Mouse (Mus musculus): Measurements from ENCODE around the gene Cox5b.
"Not testable (repeated sequence)": the region's sequence is repeated elsewhere in the genome, so short reads cannot be mapped to it uniquely, and the experiment has no call there.

The Cox5b gene

GRCm38 (mm10) chr1:36691271-36692155 lies at the start of gene Cox5b:
Cox5b (plus strand) TSS chr1:36691449.
- peak; percentile 100 for DNase-seq (ENCODE audit: low read depth)

GRCm38 (mm10) chr1:36643957-36644614 lies 47.2 kb upstream of the Cox5b start:
- no peak for DNase-seq (ENCODE audit: low read depth)

GRCm38 (mm10) chr1:36644615-36645007 lies 46.6 kb upstream of the Cox5b start:
- DNase-seq (ENCODE audit: low read depth): no peak

- DNase-seq (ENCODE audit: low read depth): peak; percentile 14
Observed at GRCm38 (mm10) chr1:36646285-36646684, 45.0 kb upstream of the Cox5b start.

GRCm38 (mm10) chr1:36647631-36648030 lies 43.6 kb upstream of the Cox5b start:
- no peak for DNase-seq (ENCODE audit: low read depth)

GRCm38 (mm10) chr1:36655039-36655438 lies 36.2 kb upstream of the Cox5b start:
- DNase-seq (ENCODE audit: low read depth): no peak

- no peak for DNase-seq (ENCODE audit: low read depth)
Observed at GRCm38 (mm10) chr1:36656233-36656632, 35.0 kb upstream of the Cox5b start.

GRCm38 (mm10) chr1:36657658-36658415 lies 33.4 kb upstream of the Cox5b start:
- DNase-seq (ENCODE audit: low read depth): no peak

- DNase-seq (ENCODE audit: low read depth): no peak
Observed at GRCm38 (mm10) chr1:36658621-36659399, 32.4 kb upstream of the Cox5b start.

- peak; percentile 12 for DNase-seq (ENCODE audit: low read depth)
Observed at GRCm38 (mm10) chr1:36664457-36664856, 26.8 kb upstream of the Cox5b start.

GRCm38 (mm10) chr1:36665165-36665723 lies 26.0 kb upstream of the Cox5b start:
- no peak for DNase-seq (ENCODE audit: low read depth)

- no peak for DNase-seq (ENCODE audit: low read depth)
Observed at GRCm38 (mm10) chr1:36665934-36666333, 25.3 kb upstream of the Cox5b start.

- DNase-seq (ENCODE audit: low read depth): not testable (repeated sequence)
Observed at GRCm38 (mm10) chr1:36668007-36668406, 23.2 kb upstream of the Cox5b start.

- DNase-seq (ENCODE audit: low read depth): no peak
Observed at GRCm38 (mm10) chr1:36670256-36670655, 21.0 kb upstream of the Cox5b start.

GRCm38 (mm10) chr1:36671260-36671659 lies 20.0 kb upstream of the Cox5b start:
- no peak for DNase-seq (ENCODE audit: low read depth)

- no peak for DNase-seq (ENCODE audit: low read depth)
Observed at GRCm38 (mm10) chr1:36672648-36673350, 18.4 kb upstream of the Cox5b start.

GRCm38 (mm10) chr1:36674936-36675335 lies 16.3 kb upstream of the Cox5b start:
- DNase-seq (ENCODE audit: low read depth): no peak

- no peak for DNase-seq (ENCODE audit: low read depth)
Observed at GRCm38 (mm10) chr1:36680893-36681292, 10.4 kb upstream of the Cox5b start.

GRCm38 (mm10) chr1:36682620-36683355 lies 8.5 kb upstream of the Cox5b start, which contains the start of gene Fam178b:
Fam178b (minus strand) TSS chr1:36683183.
- DNase-seq (ENCODE audit: low read depth): no peak

All from induced T-regulatory cell, adult 2 months (primary cell).